Mouse (Mus musculus) kidney, postnatal 0 days (tissue): ENCODE results near the gene Cisd1. TPM values are rescaled to one million over a fixed set of nuclear protein-coding genes. Genes with fewer than 3 reads are reported as not detected.

Experiments used
- ATAC-seq: fragments of 200-750 bp; cut with Nextera tagmentation; replicated peaks from 2 replicates; pipeline ENCODE4 v1.8.0; 2017; ENCODE audit warnings: low read depth, moderate number of reproducible peaks, moderate TSS enrichment, moderate library complexity; ENCODE audit not compliant: low FRiP score
- DNase-seq: peaks from one replicate; pipeline ENCODE4 v3.0.0-alpha.2; 2016; ENCODE audit warnings: low spot score
- H3K27ac ChIP-seq: fragments of 300-500 bp; sonication (generic); 2 replicates; pipeline ENCODE4 v1.5.1; 2014; ENCODE audit warnings: mild to moderate bottlenecking
- H3K27me3 ChIP-seq: fragments of 300-500 bp; sonication (generic); 2 replicates; pipeline ENCODE4 v1.6.1; 2014; ENCODE audit warnings: low read length, mixed read lengths; ENCODE audit not compliant: insufficient read depth
- H3K36me3 ChIP-seq: fragments of 300-500 bp; sonication (generic); 2 replicates; pipeline ENCODE4 v1.6.1; 2014; ENCODE audit warnings: low read length, mixed read lengths; ENCODE audit not compliant: insufficient read depth
- H3K4me1 ChIP-seq: fragments of 300-500 bp; sonication (generic); replicated peaks from 2 replicates; pipeline ENCODE4 v1.6.1; 2014; ENCODE audit warnings: antibody characterized with exemption, low read length, mixed read lengths; ENCODE audit not compliant: insufficient read depth
- H3K4me2 ChIP-seq: fragments of 300-500 bp; sonication (generic); 2 replicates; pipeline ENCODE4 v1.6.1; 2014; ENCODE audit warnings: mild to moderate bottlenecking, low read length, moderate library complexity, mixed read lengths
- H3K4me3 ChIP-seq: fragments of 300-500 bp; sonication (generic); replicated peaks from 2 replicates; pipeline ENCODE4 v1.5.1; 2014; ENCODE audit warnings: low read depth, low read length
- H3K9ac ChIP-seq: fragments of 300-500 bp; sonication (generic); 2 replicates; pipeline ENCODE4 v1.6.1; 2014; ENCODE audit warnings: low read depth, low read length
- H3K9me3 ChIP-seq: fragments of 300-500 bp; sonication (generic); replicated peaks from 2 replicates; pipeline ENCODE4 v1.6.1; 2016; ENCODE audit warnings: low read length, inconsistent platforms, mixed read lengths
- CTCF ChIP-seq: IDR thresholded peaks from 2 replicates; pipeline ENCODE4 v1.5.1; 2016; ENCODE audit warnings: antibody characterized with exemption, low read depth, mild to moderate bottlenecking, moderate library complexity
- WGBS: fragments of 180-500 bp; shearing (Covaris S2); extraction: QIAGEN DNeasy Blood & Tissue Kit; methylation state at CpG from one replicate; pipeline ENCODE4 v1.1.7; 2014; 5-methylcytosine and 5-hydroxymethylcytosine counted together
- polyA plus RNA-seq: library from polyadenylated mRNA; unstranded; fragments of >200 nt; fragmentation: Nextera tagmentation; extraction: Ambion mirVana; gene quantifications from 2 replicates; pipeline ENCODE4 v1.2.1, GENCODE M21; 2015

The Cisd1 gene
- polyA plus RNA-seq, 1 experiment from 2014 or later = 300 TPM

DNA sequence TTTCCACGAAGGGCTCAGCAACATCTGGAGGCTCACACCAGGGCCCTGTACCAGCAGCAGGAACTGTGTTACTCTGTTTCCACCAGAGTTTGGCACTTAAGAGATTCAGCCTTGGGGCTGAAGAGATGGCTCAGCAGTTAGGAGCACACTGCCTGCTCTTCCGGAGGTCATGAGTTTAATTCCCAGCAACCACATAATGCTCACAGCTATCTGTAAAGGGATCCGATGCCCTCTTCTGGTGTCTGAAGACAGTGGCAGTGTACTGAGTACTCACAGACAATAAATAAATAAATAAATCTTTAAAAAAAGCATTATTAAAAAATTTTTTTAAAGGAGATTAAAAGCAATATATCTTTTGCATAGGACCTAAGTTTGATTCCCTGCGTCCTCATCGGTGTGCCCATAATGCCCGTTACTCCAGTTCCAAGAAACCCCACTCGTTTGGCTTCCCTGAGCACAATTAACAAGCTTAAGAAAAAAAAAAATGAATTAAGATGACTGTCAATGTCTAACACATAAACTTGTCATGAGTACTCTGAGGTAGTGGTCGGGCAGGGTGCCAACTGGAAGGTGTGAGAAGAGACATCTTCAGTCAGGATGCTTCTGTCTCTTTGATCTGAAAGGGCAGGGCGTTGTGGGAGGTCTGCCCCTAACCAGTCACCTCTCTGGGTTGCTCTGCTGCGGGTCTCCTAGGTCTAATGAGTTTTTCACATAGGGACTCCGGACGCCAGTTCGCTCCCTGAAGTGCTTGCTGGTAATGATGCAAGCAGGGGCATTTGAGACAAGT is 2.2 kb upstream of the Cisd1 start:
- Histone ChIP-seq H3K4me1 (peaks cover 15% of the 10 kb centered on the region), H3K4me2 (peak overlapping the region; percentile 93), H3K36me3 (no peaks in the 10 kb centered on the region), H3K27ac (peak overlapping the region; percentile 88), H3K9ac (peak overlapping the region; percentile 79), H3K4me3 (peak overlapping the region; percentile 83), H3K27me3 (no peaks in the 10 kb centered on the region), H3K9me3 (no peaks in the 10 kb centered on the region)
- DNase-seq = no peak
- peak; percentile 35; the same call in 1 of the 2 replicates for TF ChIP-seq CTCF
- WGBS = 7% methylated on average over 13 of the region's 13 CpGs
- ATAC-seq = no peak

DNA sequence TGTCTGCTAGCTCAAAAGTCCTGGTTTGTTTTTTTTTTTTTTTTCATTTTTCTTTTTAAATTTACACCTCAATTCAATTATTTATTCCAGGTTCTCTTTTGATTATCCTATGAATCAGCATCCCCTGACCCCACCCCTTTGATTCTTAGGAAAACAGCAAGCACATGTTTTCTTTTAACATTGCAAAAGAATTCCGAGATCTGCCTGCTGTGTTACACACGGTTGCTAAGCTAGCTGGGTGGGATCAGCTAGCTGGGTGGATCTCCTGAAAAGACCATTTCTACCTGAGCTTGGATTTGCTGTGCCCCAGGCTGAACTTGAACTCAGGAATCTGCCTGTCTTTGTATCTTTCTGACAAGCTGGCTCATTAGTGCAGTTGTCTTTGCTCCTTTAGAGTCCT is 1.4 kb upstream of the Cisd1 start:
- no peak overlapping the region for H3K4me3 ChIP-seq
- no peak overlapping the region for H3K9ac ChIP-seq
- H3K4me1 ChIP-seq = peaks cover 15% of the 10 kb centered on the region
- TF ChIP-seq CTCF = no peak
- no peak overlapping the region for H3K4me2 ChIP-seq
- DNase-seq = no peak
- H3K9me3 ChIP-seq = no peaks in the 10 kb centered on the region
- 59% methylated on average over 2 of the region's 2 CpGs for WGBS
- no peak for ATAC-seq
- H3K36me3 ChIP-seq = no peaks in the 10 kb centered on the region
- H3K27ac ChIP-seq = no peak overlapping the region
- H3K27me3 ChIP-seq = no peaks in the 10 kb centered on the region

DNA sequence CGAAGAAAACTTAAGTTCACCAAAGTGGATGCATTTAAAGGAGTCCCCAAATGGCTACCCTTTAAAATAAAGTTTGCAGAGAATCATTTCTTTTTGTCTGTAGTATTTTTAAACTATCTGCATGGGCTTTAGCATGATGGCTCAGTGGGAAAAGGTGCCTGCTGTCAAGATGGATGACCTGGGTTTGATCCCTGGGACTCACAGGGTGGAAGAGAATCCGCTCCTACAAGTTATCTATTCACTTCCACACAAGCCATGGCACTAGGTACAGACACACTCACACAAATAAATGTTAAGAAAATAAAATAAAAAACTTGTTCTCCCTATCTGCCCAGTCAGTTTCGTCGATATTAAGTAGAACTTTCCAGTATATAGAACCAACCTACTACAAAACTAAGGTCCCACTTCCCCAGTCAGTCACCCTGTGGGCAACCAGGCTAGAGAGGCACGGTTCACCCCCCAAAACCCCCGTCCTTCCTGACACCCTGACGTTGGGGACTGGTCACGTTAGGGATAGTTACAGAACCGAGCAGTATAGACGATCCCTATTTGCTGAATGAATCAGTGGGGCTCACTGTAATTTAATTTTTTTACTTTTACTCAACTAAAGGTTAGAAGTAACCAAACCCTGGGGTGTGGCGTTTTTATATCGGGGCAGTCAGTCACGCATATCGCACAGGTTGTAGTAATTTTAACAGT is 1.0 kb downstream of the Cisd1 start:
- peaks cover 16% of the 10 kb centered on the region for H3K4me1 ChIP-seq
- H3K4me2 ChIP-seq = peak overlapping the region; percentile 88
- TF ChIP-seq CTCF = no peak
- peak overlapping the region; percentile 83; the same call in 1 of the 2 replicates for H3K9ac ChIP-seq
- H3K4me3 ChIP-seq = peak overlapping the region; percentile 76
- no peaks in the 10 kb centered on the region for H3K36me3 ChIP-seq
- H3K27me3 ChIP-seq = no peaks in the 10 kb centered on the region
- 25% methylated on average over 14 of the region's 14 CpGs for WGBS
- H3K9me3 ChIP-seq = no peaks in the 10 kb centered on the region
- ATAC-seq (no peak), DNase-seq (no peak)
- H3K27ac ChIP-seq = no peak overlapping the region

DNA sequence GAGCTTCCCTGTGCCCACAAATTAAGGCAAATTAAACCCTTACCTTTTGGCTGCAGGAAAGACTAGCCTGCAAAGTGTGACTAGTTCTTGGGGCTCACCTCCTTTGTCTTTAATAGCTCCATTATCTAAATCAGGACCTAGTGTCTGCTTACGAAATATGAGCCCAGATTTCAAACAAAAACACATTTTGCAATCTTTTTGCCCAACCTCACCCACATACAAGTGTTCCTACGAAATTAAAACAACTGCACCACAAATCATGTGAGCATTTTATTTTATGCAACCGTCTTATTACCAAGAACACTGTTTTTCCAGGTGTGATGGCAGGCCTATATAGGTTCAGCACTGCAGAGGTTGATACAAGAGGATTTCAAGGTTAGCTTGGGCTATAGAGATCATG is 1.6 kb downstream of the Cisd1 start:
- Histone ChIP-seq H3K9me3 (no peaks in the 10 kb centered on the region), H3K4me3 (no peak overlapping the region), H3K4me1 (peaks cover 16% of the 10 kb centered on the region), H3K27ac (no peak overlapping the region), H3K27me3 (no peaks in the 10 kb centered on the region), H3K36me3 (no peaks in the 10 kb centered on the region), H3K4me2 (no peak overlapping the region), H3K9ac (no peak overlapping the region)
- ATAC-seq (no peak), DNase-seq (no peak)
- no peak for TF ChIP-seq CTCF
- WGBS = 73% methylated on average over 3 of the region's 3 CpGs

GRCm38 (mm10) chr10:71342030-71342805 is 2.5 kb downstream of the Cisd1 start:
- H3K4me2 ChIP-seq = no peak overlapping the region
- H3K36me3 ChIP-seq = no peaks in the 10 kb centered on the region
- H3K4me3 ChIP-seq = no peak overlapping the region
- WGBS = 74% methylated on average over 7 of the region's 7 CpGs
- H3K27me3 ChIP-seq = no peaks in the 10 kb centered on the region
- H3K9ac ChIP-seq = no peak overlapping the region
- no peaks in the 10 kb centered on the region for H3K9me3 ChIP-seq
- ATAC-seq (no peak), DNase-seq (peak; percentile 44)
- H3K4me1 ChIP-seq = peaks cover 16% of the 10 kb centered on the region
- H3K27ac ChIP-seq = no peak overlapping the region
- TF ChIP-seq CTCF = peak; percentile 53

DNA sequence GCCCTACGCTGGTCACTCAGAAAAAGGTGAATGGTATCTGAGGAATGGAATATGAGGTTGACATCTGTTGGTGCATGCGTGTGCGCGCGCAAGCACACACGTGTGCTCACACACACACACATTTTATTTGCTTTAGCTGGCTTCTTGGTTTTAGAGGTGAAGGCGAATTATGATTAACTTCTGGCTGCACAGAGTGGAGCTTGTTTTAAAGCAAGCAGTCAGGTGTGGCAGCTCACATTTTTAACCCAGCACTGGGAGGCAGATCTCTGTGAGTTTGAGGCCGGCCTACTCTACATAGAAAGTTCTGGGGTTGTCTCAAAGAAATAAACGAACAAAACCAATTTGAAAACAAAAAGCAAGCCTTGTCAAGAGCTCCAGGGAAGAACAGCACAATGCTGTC is 3.5 kb downstream of the Cisd1 start:
- Histone ChIP-seq H3K27ac (peak overlapping the region; percentile 36; the same call in 1 of the 2 replicates), H3K4me3 (no peak overlapping the region), H3K4me1 (peaks cover 16% of the 10 kb centered on the region), H3K4me2 (no peak overlapping the region), H3K27me3 (no peaks in the 10 kb centered on the region), H3K9ac (no peak overlapping the region), H3K36me3 (no peaks in the 10 kb centered on the region), H3K9me3 (no peaks in the 10 kb centered on the region)
- ATAC-seq (no peak), DNase-seq (no peak)
- WGBS = 86% methylated on average over 9 of the region's 9 CpGs
- TF ChIP-seq CTCF = no peak
